Comparison of ENCODE assay signal across 8 mouse cellular contexts in the genomic region with DNA sequence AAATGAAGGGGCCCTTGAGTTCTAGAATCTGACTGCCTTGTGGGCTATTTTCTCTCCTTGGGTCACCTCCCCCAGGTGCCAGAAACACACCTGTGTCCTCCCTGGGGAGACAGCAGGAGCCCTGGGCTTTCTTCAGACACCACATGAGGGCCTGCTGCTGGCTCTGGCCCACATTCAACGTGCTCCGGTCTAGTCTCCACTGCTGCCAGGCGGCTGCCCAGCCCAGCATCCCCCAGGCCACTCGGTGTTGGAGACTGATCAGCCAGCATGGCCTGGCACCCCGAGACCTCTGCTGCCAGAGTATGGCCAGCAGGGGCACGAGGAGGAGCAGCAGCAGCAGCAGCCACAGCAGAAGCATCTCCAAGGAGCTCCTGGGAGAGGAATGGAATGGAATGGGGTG. TPM values are rescaled to one million over a fixed set of nuclear protein-coding genes. Genes with fewer than 3 reads are reported as not detected.
DNase-seq lines count a peak whose midpoint lies in the region; ATAC-seq and TF ChIP-seq lines count a peak whose summit lies in the region.

No protein-coding gene starts in this region.

- H3K27me3 ChIP-seq in lung, embryonic 16.5 days (ENCODE audit: control insufficient read depth, insufficient read depth, low read depth, low read length): no peaks in the 10 kb centered on the region
- H3K27me3 ChIP-seq in erythroblast, embryonic 14.5 days (ENCODE audit: control insufficient read depth): no peaks in the 10 kb centered on the region
- H3K27me3 ChIP-seq in limb, embryonic 12.5 days: no peaks in the 10 kb centered on the region
- no peaks in the 10 kb centered on the region for H3K27me3 ChIP-seq in small intestine, adult 2 months (ENCODE audit: control insufficient read depth, insufficient read depth, low read length)

- peak overlapping the region; percentile 75 for H3K4me2 ChIP-seq in lung, embryonic 16.5 days (ENCODE audit: low read depth, low read length)
- H3K4me2 ChIP-seq in limb, embryonic 12.5 days: peak overlapping the region; percentile 60

- no peak for TF ChIP-seq POLR2A in small intestine, adult 2 months (IDR thresholded peaks at IDR 0.05; ENCODE audit: low read depth, low read length)

- no peak for DNase-seq in lung, postnatal 25 days (ENCODE audit: low spot score)
- DNase-seq in ovary, postnatal 14 days (ENCODE audit: low spot score): no peak
- DNase-seq in cerebellum, postnatal 36 days: no peak
- DNase-seq in thymus, postnatal 10 days (ENCODE audit: low spot score in 2 of 2): no peak

- peak; percentile 11; the same call in 1 of the 2 replicates for ATAC-seq in lung, embryonic 16.5 days (ENCODE audit: low read depth)
- no peak for ATAC-seq in limb, embryonic 12.5 days (ENCODE audit: insufficient number of reproducible peaks, insufficient read depth, low FRiP score, low TSS enrichment, low read depth)

- peak overlapping the region; percentile 70 for H3K4me3 ChIP-seq in lung, embryonic 16.5 days (ENCODE audit: low read length)
- peak overlapping the region; percentile 63 for H3K4me3 ChIP-seq in erythroblast, embryonic 14.5 days (replicated peaks)
- peak overlapping the region; percentile 59 for H3K4me3 ChIP-seq in limb, embryonic 12.5 days (replicated peaks)
- peak overlapping the region; percentile 65 for H3K4me3 ChIP-seq in small intestine, adult 2 months (ENCODE audit: low read depth, low read length)

- 53% methylated on average over 6 of the region's 6 CpGs for WGBS in lung, embryonic 16.5 days
- WGBS in limb, embryonic 12.5 days: 63% methylated on average over 6 of the region's 6 CpGs
- 54% methylated on average over 6 of the region's 6 CpGs for WGBS in small intestine, adult 2 months

- TF ChIP-seq CTCF in small intestine, adult 2 months (IDR thresholded peaks at IDR 0.05; ENCODE audit: extremely low read depth, insufficient read length, insufficient replicate concordance, low read depth, low read length): no peak

- no peaks in the 10 kb centered on the region for H3K9me3 ChIP-seq in lung, embryonic 16.5 days (ENCODE audit: control insufficient read depth, low read length)
- no peaks in the 10 kb centered on the region for H3K9me3 ChIP-seq in erythroblast, embryonic 14.5 days (ENCODE audit: control insufficient read depth, low read length)
- no peaks in the 10 kb centered on the region for H3K9me3 ChIP-seq in limb, embryonic 12.5 days

- H3K36me3 ChIP-seq in lung, embryonic 16.5 days (ENCODE audit: control insufficient read depth, insufficient read depth, low read length): no peaks in the 10 kb centered on the region
- no peaks in the 10 kb centered on the region; the same call in 1 of the 2 replicates for H3K36me3 ChIP-seq in erythroblast, embryonic 14.5 days (ENCODE audit: control insufficient read depth)
- no peaks in the 10 kb centered on the region for H3K36me3 ChIP-seq in limb, embryonic 12.5 days
- no peaks in the 10 kb centered on the region for H3K36me3 ChIP-seq in small intestine, adult 2 months (ENCODE audit: control insufficient read depth, insufficient read depth, low read length)

- H3K9ac ChIP-seq in lung, embryonic 16.5 days (ENCODE audit: low read length): peak overlapping the region; percentile 83
- H3K9ac ChIP-seq in limb, embryonic 12.5 days (replicated peaks): peak overlapping the region; percentile 59

- no peak overlapping the region for H3K27ac ChIP-seq in lung, embryonic 16.5 days (ENCODE audit: low read length)
- H3K27ac ChIP-seq in limb, embryonic 12.5 days: no peak overlapping the region
- H3K27ac ChIP-seq in small intestine, adult 2 months (ENCODE audit: insufficient read depth, low read depth, low read length): no peak overlapping the region

- H3K4me1 ChIP-seq in lung, embryonic 16.5 days (replicated peaks; ENCODE audit: control insufficient read depth, insufficient read depth, low read length): peaks cover 6% of the 10 kb centered on the region
- H3K4me1 ChIP-seq in erythroblast, embryonic 14.5 days (ENCODE audit: control insufficient read depth): peaks cover 14% of the 10 kb centered on the region
- H3K4me1 ChIP-seq in limb, embryonic 12.5 days (replicated peaks): peaks cover 7% of the 10 kb centered on the region
- H3K4me1 ChIP-seq in small intestine, adult 2 months (ENCODE audit: control insufficient read depth, insufficient read depth, insufficient read length, low read length): peaks cover 10% of the 10 kb centered on the region

RNA-seq across cellular contexts. Expression of a gene that starts 0.8 kb away (rescaled TPM):
- polyA plus RNA-seq in lung, embryonic 16.5 days (2015; fragmentation: Nextera tagmentation; extraction: Ambion mirVana): 6.2 and 6.8 TPM in 2 replicates
- polyA plus RNA-seq in erythroblast, embryonic 14.5 days (2012): 0.20 and 0.58 TPM in 2 replicates
- 5.4 and 6.8 TPM in 2 replicates for polyA plus RNA-seq in limb, embryonic 12.5 days (2016; fragmentation: Nextera tagmentation; extraction: Ambion mirVana)
- polyA plus RNA-seq in small intestine, adult 2 months (2012; rRNA removed): 9.8 and 10.0 TPM in 2 replicates

RNA-seq across cellular contexts. Expression of a gene that starts 7.2 kb away (rescaled TPM):
- polyA plus RNA-seq in lung, embryonic 16.5 days (2015; fragmentation: Nextera tagmentation; extraction: Ambion mirVana): not detected in 2 replicates
- polyA plus RNA-seq in erythroblast, embryonic 14.5 days (2012): not detected in 2 replicates
- not detected in 2 replicates for polyA plus RNA-seq in limb, embryonic 12.5 days (2016; fragmentation: Nextera tagmentation; extraction: Ambion mirVana)
- not detected in 2 replicates for polyA plus RNA-seq in small intestine, adult 2 months (2012; rRNA removed)

RNA-seq across cellular contexts. Expression of a gene that starts 10.2 kb away (rescaled TPM):
- polyA plus RNA-seq in lung, embryonic 16.5 days (2015; fragmentation: Nextera tagmentation; extraction: Ambion mirVana): not detected in 2 replicates
- not detected in 2 replicates for polyA plus RNA-seq in erythroblast, embryonic 14.5 days (2012)
- polyA plus RNA-seq in limb, embryonic 12.5 days (2016; fragmentation: Nextera tagmentation; extraction: Ambion mirVana): not detected in 2 replicates
- 0.04 TPM in 1 of 2 replicates, not detected in the other for polyA plus RNA-seq in small intestine, adult 2 months (2012; rRNA removed)

RNA-seq across cellular contexts. Expression of a gene that starts 32.0 kb away (rescaled TPM):
- polyA plus RNA-seq in lung, embryonic 16.5 days (2015; fragmentation: Nextera tagmentation; extraction: Ambion mirVana): 34.3 and 39.8 TPM in 2 replicates
- 80.2 and 82.1 TPM in 2 replicates for polyA plus RNA-seq in erythroblast, embryonic 14.5 days (2012)
- 14.3 and 24.3 TPM in 2 replicates for polyA plus RNA-seq in limb, embryonic 12.5 days (2016; fragmentation: Nextera tagmentation; extraction: Ambion mirVana)
- polyA plus RNA-seq in small intestine, adult 2 months (2012; rRNA removed): 186 and 350 TPM in 2 replicates

RNA-seq across cellular contexts. Expression of a gene that starts 56.3 kb away (rescaled TPM):
- polyA plus RNA-seq in lung, embryonic 16.5 days (2015; fragmentation: Nextera tagmentation; extraction: Ambion mirVana): not detected in 2 replicates
- polyA plus RNA-seq in erythroblast, embryonic 14.5 days (2012): not detected in 2 replicates
- 0.47 TPM in 1 of 2 replicates, not detected in the other for polyA plus RNA-seq in limb, embryonic 12.5 days (2016; fragmentation: Nextera tagmentation; extraction: Ambion mirVana)
- polyA plus RNA-seq in small intestine, adult 2 months (2012; rRNA removed): not detected in 2 replicates
